Mouse (Mus musculus) gastrocnemius, adult 18-20 months (tissue): ENCODE measurements at regions not wholly inside any gene's neighbourhood (a gene's known extent, or its start where the extent isn't known, plus 50 kb on each side); places are given as distances from the start of the nearest gene placed in this dataset.

Experiments
- DNase-seq: peaks from one replicate; pipeline ENCODE4 v3.0.0; 2021; ENCODE audit warnings: low spot score
- microRNA-seq: library from miRNA; unstranded; fragments of <30 nt; microRNA quantifications from one replicate; pipeline ENCODE4 v1.2.0, GENCODE M21; 2021

- no peak for DNase-seq
Observed at GRCm38 (mm10) chr15:68366816-68367215, 1866.1 kb upstream of the Lrrc6 start.

GRCm38 (mm10) chr15:68363058-68363735 lies 1862.5 kb upstream of the Lrrc6 start:
- DNase-seq = peak; percentile 99

- peak; percentile 41 for DNase-seq
Observed at GRCm38 (mm10) chr15:68362081-68363057, 1861.7 kb upstream of the Lrrc6 start.

GRCm38 (mm10) chr15:68360956-68361908 lies 1860.5 kb upstream of the Lrrc6 start:
- DNase-seq = no peak

- no peak for DNase-seq
Observed at GRCm38 (mm10) chr15:68359496-68359895, 1858.8 kb upstream of the Lrrc6 start.

- no peak for DNase-seq
Observed at GRCm38 (mm10) chr15:68355957-68356356, 1855.2 kb upstream of the Lrrc6 start.

GRCm38 (mm10) chr15:68344652-68345051 lies 1843.9 kb upstream of the Lrrc6 start:
- no peak for DNase-seq

GRCm38 (mm10) chr15:68342542-68342941 lies 1841.8 kb upstream of the Lrrc6 start:
- DNase-seq = peak; percentile 59

- DNase-seq = no peak
Observed at GRCm38 (mm10) chr15:68341056-68341455, 1840.3 kb upstream of the Lrrc6 start.

GRCm38 (mm10) chr15:68337264-68337663 lies 1836.6 kb upstream of the Lrrc6 start:
- DNase-seq = no peak

- no peak for DNase-seq
Observed at GRCm38 (mm10) chr15:68335837-68336236, 1835.1 kb upstream of the Lrrc6 start.

GRCm38 (mm10) chr15:68316116-68316515 lies 1815.4 kb upstream of the Lrrc6 start:
- DNase-seq = no peak

Small RNAs in the stretch of these regions (microRNA-seq; reads per million reads assigned to microRNA genes)
- gene Mir30b (528 reads per million, percentile 75 among the genes with 10 or more reads in this experiment), gene Mir30d (18,055 reads per million, percentile 95 among the genes with 10 or more reads in this experiment)
